Mouse (Mus musculus): Measurements from ENCODE around the gene Spata25. TPM values are rescaled to one million over a fixed set of nuclear protein-coding genes. Genes with fewer than 3 reads are reported as not detected.
"Not testable (repeated sequence)": the region's sequence is repeated elsewhere in the genome, so short reads cannot be mapped to it uniquely, and the experiment has no call there.

Spata25 gene
- under 1 TPM in 1 of 2 experiments, not detected in 1; 0.43 TPM for total RNA-seq (2021)
- long read RNA-seq = 0 reads

GRCm38 (mm10) chr2:164828437-164828836 is at the start of gene Spata25:
Gene Spata25, minus strand, starts transcription at chr2:164828537.
- DNase-seq (ENCODE audit: low spot score in 2 of 2) = no peak

- DNase-seq (ENCODE audit: low spot score in 2 of 2) = not testable (repeated sequence)
Observed at GRCm38 (mm10) chr2:164877376-164878215, 49.3 kb upstream of the Spata25 start.

DNA sequence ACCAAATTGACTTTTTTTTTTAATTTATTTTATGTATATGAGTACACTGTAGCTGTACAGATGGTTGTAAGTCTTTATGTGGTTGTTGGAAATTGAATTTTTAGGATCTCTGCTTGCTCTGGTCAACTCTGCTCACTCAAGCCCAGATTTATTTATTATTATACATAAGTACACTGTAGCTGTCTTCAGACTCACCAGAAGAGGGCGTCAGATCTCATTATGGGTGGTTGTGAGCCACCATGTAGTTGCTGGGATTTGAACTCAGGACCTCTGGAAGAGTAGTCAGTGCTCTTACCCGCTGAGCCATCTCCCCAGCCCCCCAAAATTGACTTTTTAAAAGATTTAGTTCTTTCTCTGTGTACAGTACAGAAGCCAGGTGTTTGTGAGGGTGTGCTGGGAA is 47.3 kb upstream of the Spata25 start:
- not testable (repeated sequence) for DNase-seq (ENCODE audit: low spot score in 2 of 2)

GRCm38 (mm10) chr2:164874239-164874769 is 46.0 kb upstream of the Spata25 start:
- no peak for DNase-seq (ENCODE audit: low spot score in 2 of 2)

DNA sequence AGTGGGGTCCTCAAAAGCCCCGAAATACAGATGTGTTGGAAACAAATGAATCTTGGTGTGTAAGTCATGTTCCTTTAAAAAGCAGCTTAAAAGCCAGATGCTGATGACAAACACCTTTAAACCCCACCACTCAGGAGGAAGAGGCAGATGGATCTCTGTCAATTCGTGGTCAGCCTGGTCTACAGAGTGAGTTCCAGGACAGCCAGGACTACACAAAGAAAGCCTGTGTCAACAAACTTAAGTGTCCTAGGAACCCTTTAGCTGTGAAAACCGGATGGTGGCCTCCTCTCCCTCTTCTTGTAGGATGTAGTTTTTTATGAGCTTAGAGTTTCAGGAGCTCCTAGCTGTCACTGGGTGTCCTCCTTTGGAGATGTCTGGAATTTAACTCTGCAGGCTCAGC is 45.3 kb upstream of the Spata25 start:
- DNase-seq (ENCODE audit: low spot score in 2 of 2) = no peak

DNA sequence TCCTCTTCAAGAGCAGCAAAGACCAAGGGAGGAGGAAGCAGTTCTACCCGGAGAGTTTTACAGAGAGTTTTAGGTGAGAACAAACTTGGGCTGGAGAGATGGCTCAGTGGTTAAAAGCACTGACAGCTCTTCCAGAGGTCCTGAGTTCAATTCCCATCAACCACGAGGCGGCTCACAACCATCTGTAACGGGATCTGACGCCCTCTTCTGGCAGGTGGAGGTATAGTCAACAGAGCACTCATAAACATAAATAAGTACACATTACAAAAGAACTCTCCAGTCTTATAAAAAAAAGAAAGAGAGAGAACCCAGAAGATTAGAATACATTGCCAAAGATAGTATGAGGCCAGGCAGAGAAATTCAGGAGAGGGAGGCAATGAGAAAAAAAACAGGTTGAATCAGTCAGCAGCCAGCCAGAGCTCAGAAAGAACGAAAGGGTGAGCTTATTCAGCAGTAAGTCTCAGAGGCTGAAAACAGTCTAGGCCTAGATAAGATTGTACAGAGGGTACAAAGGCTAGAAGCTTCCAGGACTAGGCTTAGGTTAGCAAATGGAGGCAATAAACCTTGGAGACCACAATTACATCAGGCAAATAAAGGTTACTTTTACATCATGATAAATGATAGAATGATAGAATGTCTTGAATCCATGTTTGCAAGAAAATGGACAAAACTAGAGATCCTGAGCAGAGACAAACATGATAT is 43.4 kb upstream of the Spata25 start:
- no peak for DNase-seq (ENCODE audit: low spot score in 2 of 2)

DNA sequence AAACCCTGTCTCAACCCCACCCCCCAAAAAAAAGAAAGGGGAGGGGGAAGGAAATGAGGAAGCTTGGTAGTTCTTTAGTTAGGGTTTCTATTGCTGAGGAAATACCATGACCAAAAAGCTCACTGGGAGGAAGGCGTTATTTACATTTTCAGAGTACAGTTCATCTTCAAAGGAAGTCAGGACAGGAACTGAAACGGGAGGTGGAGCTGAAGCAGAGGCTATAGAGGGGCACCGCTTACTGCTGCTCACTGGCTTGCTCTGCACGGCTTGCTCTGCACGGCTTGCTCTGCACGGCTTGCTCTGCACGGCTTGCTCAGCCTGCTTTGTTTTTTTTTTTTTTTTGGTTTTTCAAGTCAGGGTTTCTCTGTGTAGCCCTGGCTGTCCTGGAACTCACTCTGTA is 40.2 kb upstream of the Spata25 start:
- no peak for DNase-seq (ENCODE audit: low spot score in 2 of 2)

DNA sequence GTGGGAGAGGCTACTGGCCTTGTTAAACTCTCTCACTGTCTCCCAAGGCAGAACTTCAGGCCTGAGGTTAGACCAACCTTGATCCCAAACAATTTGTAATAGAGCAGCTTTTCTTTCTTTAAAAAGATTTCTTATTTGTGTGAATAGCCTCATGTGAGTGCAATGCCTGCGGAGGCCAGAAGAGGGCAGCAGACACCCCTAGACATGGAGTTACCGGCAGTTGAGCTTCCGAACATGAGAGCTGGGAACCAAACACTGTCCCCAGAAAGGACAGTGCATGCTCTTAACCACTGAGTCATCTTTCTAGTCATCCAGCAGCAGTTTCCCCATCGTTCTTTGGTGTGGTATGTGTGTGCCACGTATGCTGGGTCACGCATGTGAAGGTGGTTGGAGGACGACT is 39.2 kb upstream of the Spata25 start:
- no peak for DNase-seq (ENCODE audit: low spot score in 2 of 2)

DNA sequence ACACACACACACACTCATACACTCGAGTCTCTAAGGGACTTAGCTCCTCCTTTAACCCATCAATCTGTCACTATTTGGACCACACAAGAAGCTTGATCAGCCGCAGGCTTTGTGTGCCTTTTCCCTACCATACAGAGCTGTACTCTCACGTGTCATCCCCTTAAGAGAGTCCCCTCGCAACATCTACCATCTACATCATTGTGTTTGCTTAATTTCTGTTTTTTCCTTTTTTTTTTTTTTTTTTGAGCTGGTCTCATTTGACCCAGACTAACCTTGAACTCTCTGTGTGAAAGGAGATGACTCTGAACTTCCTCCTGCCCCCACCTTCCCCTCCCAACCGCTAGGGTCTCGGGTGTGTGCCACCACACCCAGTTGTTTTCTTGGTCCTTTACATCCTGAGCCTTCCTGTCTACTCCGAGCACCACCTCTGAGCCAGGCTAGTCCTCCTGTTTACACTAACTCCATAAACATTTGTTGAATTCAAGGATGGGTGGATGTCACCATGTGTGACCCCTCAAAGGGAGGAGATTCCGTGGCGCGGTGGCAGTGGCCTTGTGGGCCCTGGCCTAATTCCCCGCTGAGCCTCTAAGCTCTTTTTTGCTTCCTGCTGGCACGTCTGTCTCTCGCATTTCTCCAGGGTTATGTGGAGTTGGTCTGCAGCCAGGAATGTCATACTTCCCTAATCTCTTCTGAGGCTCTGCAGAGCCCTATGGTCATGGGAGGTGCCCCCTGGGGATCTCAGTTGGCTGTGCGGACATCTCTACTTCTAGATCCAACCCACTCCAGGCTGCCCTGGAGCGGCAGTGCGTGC is 38.6 kb upstream of the Spata25 start:
- no peak for DNase-seq (ENCODE audit: low spot score in 2 of 2)

DNA sequence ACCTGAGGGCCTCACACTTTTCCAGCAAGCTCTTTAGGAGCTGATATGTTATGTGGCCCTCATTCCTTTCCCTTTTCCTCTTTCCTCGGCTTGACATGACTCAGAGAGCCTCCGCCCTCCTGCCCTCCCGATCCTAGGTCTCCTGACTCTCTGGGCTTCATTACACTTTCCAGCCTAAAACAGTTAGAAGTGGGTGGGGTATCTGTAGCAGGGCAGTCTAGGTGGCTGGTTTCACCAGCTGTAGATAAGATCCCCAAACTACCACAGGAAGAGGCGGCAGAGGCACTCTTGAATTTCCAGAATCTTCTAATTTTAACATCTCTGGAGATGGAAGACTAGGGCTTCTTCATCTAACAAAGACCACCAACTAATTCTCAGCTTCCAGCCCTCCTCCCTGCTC is 36.3 kb upstream of the Spata25 start:
- no peak for DNase-seq (ENCODE audit: low spot score in 2 of 2)

DNA sequence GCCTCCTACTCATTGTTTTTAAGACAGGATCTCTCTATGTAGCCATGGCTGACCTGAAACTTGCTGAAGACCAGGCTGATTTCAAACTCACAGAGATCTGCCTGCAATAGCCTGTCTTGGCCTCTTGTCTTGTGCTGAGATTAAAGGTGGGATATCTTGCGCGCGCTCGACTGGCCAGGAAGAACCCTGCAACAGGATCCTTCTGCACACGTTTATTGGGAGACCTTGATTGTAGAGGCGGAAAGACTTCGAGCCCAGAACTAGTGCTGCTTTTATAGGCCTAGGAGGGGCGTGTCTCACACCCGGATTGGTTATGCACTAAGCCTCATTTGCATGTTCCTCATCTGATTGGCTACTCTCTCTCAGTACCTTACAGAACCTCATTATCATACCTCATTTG is 35.1 kb upstream of the Spata25 start:
- not testable (repeated sequence) for DNase-seq (ENCODE audit: low spot score in 2 of 2)

DNA sequence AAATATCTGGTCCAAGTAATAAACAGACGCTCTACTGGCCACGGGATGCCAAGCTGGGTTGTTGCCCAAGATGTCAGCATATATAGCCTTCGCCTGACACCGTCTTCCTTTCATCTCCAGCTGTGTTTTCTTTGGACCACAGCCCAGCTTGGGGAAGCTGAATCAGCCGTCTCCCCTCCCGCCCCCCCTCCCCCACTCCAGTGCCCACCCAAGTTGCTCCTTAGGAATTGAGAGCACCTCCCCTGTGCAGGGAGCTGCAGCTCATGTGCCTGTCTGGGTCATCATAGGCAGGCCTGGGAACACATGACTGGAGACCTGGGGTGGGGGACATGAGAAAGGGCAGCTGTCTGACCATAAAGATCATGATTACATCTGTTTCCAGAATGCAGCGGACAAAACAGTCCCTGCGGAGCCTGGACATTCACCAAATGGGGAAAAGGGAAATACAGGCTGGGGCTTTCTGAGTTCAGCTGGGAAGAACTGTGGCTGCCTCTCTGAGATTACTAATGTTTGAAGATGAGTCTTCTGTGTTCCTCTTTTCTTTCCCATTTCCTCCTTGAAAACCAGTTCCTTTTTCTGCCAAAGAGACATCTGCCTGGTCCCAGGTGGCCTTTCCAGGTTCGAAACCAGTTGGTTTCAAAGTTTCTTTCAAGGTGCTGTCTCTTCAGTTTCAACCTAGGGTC is 34.0 kb upstream of the Spata25 start:
- DNase-seq (ENCODE audit: low spot score in 2 of 2) = no peak

DNA sequence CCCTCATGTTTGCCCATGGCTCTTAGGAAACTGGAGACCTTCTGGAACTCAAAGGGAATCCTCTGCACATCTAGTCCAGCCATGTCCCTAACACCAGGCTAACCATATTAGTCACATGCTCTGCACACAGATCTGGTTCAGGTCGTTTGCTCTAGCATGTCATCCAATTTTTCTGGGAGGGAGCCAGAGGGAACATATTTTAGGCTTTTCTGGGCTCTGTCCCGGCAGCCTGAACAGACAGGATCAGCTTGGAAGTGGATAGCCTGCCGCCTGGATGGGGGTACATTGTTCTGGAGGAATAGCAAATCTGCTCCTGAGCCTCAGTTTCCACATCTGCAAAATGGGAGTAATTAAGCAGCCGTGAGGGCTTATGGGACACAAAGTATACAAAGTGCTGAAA is 32.8 kb upstream of the Spata25 start:
- no peak for DNase-seq (ENCODE audit: low spot score in 2 of 2)

DNA sequence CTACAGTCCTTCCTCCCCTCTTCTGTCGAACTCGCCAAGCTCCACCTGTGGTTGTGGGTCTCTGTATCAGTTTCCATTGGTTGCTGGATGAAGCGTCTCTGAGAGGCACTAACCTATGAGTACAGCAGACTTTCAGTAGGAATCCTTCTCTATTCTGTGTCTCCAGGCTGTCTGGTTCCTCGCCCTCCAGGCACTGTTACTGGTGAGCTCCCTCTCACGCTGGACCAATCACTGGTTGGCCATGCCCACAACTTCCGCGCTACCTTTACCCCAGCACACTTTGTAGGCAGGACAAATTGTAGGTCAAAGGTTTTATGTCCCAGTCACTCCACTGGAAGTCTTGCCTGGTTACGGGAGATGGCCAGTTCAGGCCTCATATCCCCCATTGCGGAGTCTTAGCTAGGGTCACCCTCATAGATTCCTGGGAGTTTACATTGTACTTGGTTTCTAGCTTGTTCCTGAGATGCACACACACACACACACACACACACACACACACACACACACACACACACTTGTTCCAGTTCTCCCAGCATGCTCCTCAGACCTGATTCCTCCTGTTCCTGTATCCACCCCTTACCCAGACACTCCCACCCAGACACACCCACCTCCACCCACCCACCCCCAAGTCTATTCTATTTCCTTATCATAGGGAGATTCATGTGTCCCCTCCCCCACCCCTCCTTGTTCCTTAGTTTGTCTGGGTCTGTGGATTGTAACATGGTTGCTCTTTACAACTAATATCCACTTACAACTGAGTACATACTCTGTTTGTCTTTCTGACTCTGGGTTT is 31.5 kb upstream of the Spata25 start:
- DNase-seq (ENCODE audit: low spot score in 2 of 2) = no peak

- DNase-seq (ENCODE audit: low spot score in 2 of 2) = no peak
Observed at GRCm38 (mm10) chr2:164859155-164859554, 30.8 kb upstream of the Spata25 start.

DNA sequence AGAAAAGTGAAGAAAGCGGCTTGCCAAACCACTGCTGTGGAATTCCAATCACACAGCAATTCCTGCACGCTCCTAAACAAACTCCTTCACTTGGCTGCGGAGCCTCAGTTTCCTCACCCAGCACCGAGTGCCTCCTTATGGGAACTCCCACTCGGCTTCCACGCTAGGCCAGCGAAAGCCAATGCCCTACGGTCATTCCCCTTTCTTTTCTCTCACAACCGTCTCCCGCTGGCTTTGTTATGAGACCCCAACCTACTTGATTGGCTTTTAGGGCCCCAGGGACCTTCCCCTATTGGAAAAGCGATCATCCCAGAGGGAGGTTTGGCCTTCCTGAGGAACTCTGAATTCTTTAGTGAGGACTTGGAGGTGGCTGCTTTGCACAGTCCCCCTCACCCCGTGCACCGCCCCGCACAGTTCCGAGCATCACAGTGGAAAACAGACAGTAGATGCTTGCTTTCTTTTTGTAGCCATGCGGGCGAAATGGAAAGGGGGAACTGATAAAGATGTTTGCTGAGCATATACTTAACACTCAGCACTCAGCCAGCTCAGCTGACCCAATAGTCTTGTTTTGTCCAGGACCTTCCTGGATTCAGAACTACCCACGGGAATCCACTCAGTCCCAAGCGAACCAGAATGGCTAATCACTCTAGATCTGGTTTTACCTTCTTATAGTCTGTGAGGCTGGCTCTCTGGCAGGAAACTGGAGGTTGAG is 29.7 kb upstream of the Spata25 start:
- DNase-seq (ENCODE audit: low spot score in 2 of 2) = no peak

GRCm38 (mm10) chr2:164857101-164857821 is 28.9 kb upstream of the Spata25 start, which contains the start of gene Pltp:
Gene Pltp, minus strand, starts transcription at chr2:164857711.
- no peak for DNase-seq (ENCODE audit: low spot score in 2 of 2)

GRCm38 (mm10) chr2:164856309-164857100 is 28.2 kb upstream of the Spata25 start:
- no peak for DNase-seq (ENCODE audit: low spot score in 2 of 2)

Measured in layer of hippocampus, adult 18-20 months (tissue).